Mouse (Mus musculus) liver, adult (tissue): Measurements from ENCODE around the gene Gm11492.

Experiments used
- GATA4 ChIP-seq: IDR thresholded peaks from 2 replicates; pipeline ENCODE4 v1.6.1; 2014; ENCODE audit warnings: mild to moderate bottlenecking, low read length; ENCODE audit not compliant: insufficient replicate concordance

Gm11492 gene

DNA sequence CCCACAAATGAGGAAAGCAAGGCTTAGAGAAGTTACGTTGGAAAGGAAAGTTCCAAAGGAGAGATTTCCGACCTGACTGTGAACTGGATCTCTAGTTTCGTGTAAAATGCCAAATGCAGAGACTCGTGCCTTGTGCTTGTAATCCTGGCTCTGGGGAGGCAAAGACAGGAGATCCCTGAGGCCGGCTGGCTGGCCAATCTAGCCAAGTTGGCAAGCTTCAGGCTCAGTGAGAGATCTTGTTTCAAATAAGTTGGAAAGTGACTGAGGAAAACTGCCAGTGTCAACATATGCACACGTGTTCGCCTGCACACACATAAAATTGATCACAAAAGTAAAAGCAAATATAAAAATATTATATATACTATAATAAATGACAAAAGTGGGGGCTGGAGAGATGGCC lies 42.8 kb downstream of the Gm11492 start:
- TF ChIP-seq GATA4: no peak

DNA sequence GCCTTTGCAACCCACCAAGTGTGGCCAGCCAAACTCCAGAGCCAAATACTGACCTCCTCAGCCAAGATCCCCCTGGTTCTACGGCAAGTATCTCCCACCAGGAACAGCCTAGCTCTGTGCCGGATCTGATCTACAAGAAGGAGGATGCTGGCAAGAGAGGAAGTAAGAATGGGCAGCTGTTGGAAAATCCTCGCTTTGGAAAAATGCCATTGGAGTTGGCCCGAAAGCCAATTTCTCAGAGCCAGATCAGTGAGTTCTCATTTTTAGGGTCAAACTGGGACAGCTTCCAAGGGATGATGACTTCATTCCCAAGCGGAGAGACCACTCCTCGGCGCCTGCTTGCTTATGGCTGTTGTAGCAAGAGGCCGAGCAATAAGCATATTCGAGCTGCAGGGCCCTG lies 45.1 kb downstream of the Gm11492 start:
- no peak for TF ChIP-seq GATA4

DNA sequence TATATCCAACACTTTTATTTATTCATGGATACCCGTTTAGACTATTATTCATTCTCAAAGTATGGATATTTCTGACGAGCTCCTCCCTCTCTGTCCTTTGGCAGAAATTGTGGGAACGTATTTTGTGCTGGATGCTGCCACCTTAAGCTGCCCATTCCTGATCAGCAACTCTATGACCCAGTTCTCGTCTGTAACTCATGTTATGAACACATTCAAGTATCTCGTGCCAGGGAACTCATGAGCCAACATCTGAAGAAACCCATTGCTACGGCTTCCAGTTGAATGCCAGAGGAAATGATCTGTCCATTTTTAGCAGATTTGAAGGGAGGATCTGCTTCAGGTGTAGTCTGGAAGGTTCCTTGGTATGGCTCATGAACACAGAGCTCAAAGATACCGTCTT lies 47.5 kb downstream of the Gm11492 start:
- TF ChIP-seq GATA4: no peak

DNA sequence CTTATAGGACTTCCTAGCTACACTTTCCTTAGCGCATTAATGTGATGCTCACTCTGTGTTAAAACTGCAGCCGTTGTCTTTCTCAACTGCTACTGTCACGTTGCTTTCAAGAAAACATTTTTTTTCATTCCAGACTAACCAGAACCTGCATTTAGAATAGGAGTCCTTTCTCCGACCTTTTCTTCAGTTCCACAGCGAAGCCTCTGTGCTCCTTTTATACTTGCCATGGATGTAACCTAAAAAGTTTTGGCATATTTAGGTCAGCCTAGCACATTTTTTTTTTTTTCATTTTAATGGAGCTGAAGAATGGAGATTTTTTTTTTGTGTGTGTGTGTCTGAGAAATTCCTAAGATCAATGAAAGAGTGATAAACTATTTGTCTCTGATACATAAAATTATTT lies 49.1 kb downstream of the Gm11492 start:
- no peak for TF ChIP-seq GATA4

- no peak for TF ChIP-seq GATA4
These were observed 49.5 kb downstream of the Gm11492 start for GRCm38 (mm10) chr11:87615952-87616351.

GRCm38 (mm10) chr11:87616790-87617474 lies 50.5 kb downstream of the Gm11492 start, which contains the start of gene Hsf5:
Hsf5 (plus strand) TSS chr11:87617164.
- TF ChIP-seq GATA4: no peak

- no peak for TF ChIP-seq GATA4
These were observed 51.2 kb downstream of the Gm11492 start for GRCm38 (mm10) chr11:87617606-87618005.
